Mouse (Mus musculus): ENCODE data around the gene Hipk3. TPM values are rescaled to one million over a fixed set of nuclear protein-coding genes. Genes with fewer than 3 reads are reported as not detected.

Gene Hipk3
- total RNA-seq (2017), result 48.7 to 59.8 TPM (median 57.8 TPM) in 3 replicates

DNA sequence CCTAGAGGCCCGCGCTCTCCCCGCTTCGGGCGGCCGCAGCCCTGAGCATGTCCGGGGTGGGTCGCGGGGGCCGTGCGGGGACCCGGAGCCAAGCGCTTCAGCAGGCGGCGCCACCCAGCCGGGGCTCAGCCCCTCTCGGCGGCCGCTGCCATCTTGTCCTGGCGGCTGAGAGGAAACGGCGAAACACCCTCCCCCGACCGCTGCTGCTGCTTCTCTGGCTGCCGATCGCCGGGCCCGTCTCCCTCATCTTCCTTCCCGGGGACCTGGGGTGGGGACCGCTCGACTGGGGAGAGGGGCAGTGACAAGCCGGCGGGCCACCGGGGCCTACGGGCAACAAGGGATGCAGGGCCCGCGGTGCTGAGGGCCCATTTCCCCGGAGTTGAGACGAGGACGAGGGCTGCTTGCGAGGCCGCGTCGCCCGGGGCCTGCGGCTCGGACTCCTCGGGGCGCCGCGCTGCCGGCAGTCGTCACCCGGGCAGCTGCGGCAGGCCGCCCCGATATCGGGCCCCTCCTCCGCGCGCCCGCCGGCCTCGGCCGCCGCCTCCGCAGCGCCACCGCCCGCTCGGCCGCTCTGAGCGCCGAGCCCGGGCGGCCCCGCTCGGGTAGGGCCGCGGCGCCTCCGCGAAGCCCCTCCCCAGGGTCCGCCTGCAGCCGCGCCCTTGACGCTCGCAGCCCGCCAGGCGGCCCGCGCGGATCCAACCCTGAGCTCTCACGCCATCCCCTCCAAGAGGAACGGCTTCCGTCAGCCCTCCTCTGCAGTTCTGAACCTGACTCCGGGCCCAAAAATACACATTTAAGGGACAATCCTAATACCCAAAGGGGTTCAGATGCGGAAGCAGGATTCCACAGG, at the start of gene Hipk3:
Gene Hipk3 (minus strand): TSS at position 496 of the 850 bp plus-strand sequence.
- ATAC-seq (replicated peaks; ENCODE audit: insufficient number of reproducible peaks, low FRiP score, low TSS enrichment, poor library complexity, severe bottlenecking), result peak; percentile 41; the same call in 1 of the 2 replicates

GRCm38 (mm10) chr2:104540286-104540685, 46.0 kb upstream of the Hipk3 start:
- ATAC-seq (replicated peaks; ENCODE audit: insufficient number of reproducible peaks, low FRiP score, low TSS enrichment, poor library complexity, severe bottlenecking), result no peak

GRCm38 (mm10) chr2:104534751-104535150, 40.5 kb upstream of the Hipk3 start:
- ATAC-seq (replicated peaks; ENCODE audit: insufficient number of reproducible peaks, low FRiP score, low TSS enrichment, poor library complexity, severe bottlenecking), result no peak

DNA sequence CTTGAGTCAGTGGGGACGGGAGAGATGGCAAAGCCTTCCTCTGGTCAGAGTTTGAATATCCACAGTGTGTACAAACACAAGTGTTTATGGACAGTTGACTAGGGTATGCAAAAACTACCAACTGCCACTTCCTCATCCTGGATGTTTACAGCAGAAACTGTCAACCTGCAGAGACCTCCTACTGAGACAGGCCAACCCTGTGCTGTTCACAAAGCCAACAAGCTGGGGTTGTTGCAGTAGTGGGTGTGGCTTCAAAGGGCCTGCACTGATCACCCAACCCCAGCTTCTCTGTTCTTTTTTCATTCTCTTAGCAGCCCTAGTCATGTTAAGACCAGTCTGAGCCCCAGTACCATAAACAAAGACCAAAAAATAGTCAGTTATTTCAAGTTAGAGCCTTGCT, 38.3 kb upstream of the Hipk3 start:
- no peak for ATAC-seq (replicated peaks; ENCODE audit: insufficient number of reproducible peaks, low FRiP score, low TSS enrichment, poor library complexity, severe bottlenecking)

GRCm38 (mm10) chr2:104526559-104526958, 32.3 kb upstream of the Hipk3 start:
- ATAC-seq (replicated peaks; ENCODE audit: insufficient number of reproducible peaks, low FRiP score, low TSS enrichment, poor library complexity, severe bottlenecking), result no peak

DNA sequence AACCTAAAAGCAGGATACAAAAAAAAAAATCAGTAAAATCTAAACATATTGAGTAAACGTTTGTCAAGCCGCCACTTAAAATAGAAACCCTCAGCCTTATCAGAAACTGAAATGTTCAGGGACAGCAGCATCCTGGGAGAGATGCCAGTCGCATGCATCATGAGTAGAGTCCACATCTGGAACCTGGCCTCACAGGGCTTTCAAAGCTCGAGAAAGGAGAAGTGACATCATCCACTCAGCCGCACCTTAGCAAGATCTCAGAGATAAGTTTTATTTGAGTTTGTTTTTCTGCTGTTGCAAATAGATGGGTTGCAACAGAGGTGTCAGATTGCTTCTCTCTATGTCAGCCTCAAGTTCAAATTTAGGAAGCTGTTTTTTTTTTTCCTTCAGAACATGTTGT, 31.3 kb upstream of the Hipk3 start:
- 0 out of 2 replicates have a peak, but pooled peaks have one; percentile 22 for ATAC-seq (replicated peaks; ENCODE audit: insufficient number of reproducible peaks, low FRiP score, low TSS enrichment, poor library complexity, severe bottlenecking)

DNA sequence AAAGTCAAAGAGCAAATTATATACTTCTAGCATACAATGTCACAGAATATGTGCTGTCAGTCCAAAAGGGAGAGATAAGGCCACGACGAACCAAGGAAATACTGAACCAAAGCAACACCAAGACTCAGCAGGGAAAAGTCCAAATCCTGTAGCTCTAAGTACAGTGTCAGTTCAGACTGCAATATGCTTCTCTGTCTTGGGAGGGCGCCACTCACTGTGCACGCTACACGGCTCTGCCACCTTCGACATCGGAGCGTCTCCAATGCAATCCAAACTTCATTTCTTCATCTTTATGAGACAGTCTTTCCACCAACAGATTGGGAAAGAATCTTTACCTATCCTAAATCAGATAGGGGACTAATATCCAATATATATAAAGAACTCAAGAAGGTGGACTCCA, 17.4 kb upstream of the Hipk3 start:
- ATAC-seq (replicated peaks; ENCODE audit: insufficient number of reproducible peaks, low FRiP score, low TSS enrichment, poor library complexity, severe bottlenecking), result no peak

DNA sequence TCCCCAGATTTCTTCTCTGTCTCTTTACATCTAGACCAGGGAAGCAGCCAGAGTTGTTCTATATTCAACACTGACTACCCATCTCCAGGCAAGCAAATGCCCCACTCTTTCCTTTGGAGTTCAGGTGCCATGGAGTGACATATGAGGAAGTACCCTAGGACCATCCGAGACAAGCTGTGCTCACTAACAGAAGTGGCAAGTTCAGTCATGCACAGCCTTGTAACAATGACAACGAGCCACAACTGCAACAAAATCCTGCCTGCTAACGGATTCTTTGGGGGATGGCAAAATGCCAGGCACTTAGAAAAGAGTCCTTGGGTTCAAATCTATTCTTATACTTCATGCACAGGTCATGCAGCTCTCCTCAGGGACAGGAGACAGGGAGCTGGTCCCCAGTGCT, 8.1 kb upstream of the Hipk3 start:
- ATAC-seq (replicated peaks; ENCODE audit: insufficient number of reproducible peaks, low FRiP score, low TSS enrichment, poor library complexity, severe bottlenecking), result no peak

DNA sequence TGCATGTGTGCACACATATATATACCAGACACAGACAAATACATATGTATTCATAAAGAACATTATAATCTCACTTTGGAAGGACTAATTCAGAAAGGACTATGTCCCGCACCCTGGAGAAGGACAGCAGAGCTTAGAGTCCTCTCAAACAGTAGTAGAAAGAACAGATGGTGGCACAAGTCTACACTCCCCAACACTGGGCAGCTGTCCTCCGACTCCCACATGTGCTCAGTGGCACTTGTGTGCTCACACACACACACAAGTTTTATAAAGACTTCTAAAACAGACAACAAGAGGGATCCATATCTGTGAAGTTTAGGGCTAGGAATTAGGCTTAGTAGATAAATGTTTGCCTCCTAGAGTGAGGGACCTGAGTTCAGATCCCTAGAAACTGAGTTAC, 6.8 kb upstream of the Hipk3 start:
- ATAC-seq (replicated peaks; ENCODE audit: insufficient number of reproducible peaks, low FRiP score, low TSS enrichment, poor library complexity, severe bottlenecking), result no peak

DNA sequence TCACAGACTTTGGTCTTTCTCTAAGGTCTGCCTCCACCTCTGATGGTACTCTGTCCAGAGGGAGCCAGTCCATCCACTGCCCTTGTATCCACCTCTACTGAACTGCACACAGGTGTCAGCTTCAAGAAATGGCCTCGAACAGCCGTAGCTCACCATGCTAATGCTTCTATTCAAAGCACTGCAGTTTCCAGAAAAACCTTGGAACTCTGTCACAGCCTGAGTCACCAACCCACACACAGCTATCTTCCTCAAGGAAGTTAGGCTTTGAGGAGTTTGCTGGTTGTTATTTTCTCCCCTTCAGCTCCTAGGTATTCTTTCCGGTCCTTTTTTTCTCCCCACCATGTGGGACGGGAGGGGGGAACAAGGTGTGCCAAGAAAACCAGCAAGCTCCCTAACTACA, 3.5 kb upstream of the Hipk3 start:
- no peak for ATAC-seq (replicated peaks; ENCODE audit: insufficient number of reproducible peaks, low FRiP score, low TSS enrichment, poor library complexity, severe bottlenecking)

DNA sequence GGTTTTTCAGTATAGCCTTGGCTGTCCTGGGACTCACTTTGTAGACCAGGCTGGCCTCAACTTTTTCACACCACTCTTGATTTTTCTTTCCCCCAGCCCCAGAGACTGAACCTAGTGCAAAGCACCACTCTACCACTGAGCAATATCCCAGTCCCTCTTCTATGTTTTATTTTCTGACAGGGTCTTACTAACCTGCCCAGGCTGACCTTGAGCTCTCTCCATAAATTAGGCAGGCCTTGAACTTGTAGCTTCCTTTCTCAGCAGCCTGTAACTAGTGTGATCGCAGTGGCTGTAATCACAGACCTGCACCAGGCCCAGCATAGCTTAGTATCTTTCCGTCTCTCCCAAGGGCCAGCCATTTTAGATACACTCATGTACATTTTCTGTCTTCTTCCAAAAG, 3.0 kb upstream of the Hipk3 start:
- ATAC-seq (replicated peaks; ENCODE audit: insufficient number of reproducible peaks, low FRiP score, low TSS enrichment, poor library complexity, severe bottlenecking), result no peak

DNA sequence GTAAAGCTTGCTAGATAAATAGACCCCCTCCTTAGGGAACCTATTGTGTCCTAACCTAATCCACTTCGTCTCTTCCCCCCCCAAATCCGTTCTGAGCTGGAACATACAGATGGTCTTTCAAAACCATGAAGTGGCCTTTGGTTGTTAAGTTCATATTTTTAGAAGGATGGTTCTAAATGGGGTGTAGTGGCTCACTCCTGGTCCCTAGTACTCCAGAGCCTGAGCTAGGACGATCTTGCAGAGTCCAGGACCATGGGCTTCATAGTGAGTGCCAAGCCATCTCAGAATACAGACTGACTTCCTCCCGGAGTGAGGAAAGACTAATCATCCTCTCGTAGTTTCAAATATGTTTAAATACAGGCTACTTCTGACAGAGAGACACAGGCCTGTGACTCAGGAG, 2.0 kb upstream of the Hipk3 start:
- ATAC-seq (replicated peaks; ENCODE audit: insufficient number of reproducible peaks, low FRiP score, low TSS enrichment, poor library complexity, severe bottlenecking), result no peak

- no peak for ATAC-seq (replicated peaks; ENCODE audit: insufficient number of reproducible peaks, low FRiP score, low TSS enrichment, poor library complexity, severe bottlenecking)
These were observed 547 bp upstream of the Hipk3 start for GRCm38 (mm10) chr2:104494801-104495185.

DNA sequence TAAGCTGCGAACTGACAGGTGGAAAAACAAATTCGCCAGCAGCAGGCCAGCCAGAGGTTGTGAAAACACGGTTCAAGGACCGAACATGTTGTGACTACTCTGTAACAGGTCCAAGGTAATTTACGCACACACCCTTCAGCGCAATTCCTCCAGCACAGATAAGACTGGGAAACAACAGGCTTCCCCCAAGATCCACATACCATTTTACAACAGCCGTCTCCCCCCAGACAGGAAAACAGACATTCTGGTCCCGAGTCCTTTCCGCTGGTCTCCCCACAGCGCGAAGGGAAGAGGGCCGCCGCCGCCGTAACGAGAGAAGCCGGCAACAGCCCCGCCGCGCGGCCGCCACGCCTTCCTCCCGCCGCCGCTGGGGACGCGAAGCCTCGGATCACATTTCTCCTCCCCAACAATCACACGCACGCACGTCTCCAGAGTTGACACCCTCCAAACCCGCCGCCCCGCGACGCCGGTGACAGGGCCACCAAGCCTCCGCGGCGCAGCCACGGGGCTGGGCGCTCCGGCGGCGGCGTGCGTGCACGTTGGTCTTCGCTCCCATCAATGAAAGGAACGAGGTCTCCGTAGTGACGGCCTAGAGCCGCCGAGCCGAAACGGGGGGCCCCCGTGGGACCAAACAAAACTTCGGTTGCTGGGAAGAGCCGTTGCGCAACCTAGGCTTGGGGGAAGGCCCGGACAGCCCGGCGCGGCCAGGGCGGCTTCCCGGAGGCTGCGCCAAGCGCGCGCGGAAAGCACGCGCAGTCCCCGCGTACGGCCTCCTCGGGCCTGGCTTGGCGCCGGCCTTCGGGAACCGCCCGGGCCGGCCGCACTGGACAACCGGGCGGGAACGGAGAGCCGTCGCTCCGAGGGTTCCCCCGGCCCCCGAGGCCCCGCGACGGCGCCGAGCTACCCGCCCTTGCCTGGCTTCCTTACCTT, 960 bp downstream of the Hipk3 start:
- ATAC-seq (replicated peaks; ENCODE audit: insufficient number of reproducible peaks, low FRiP score, low TSS enrichment, poor library complexity, severe bottlenecking), result peak; percentile 69

- ATAC-seq (replicated peaks; ENCODE audit: insufficient number of reproducible peaks, low FRiP score, low TSS enrichment, poor library complexity, severe bottlenecking), result no peak
These were observed 2.9 kb downstream of the Hipk3 start for GRCm38 (mm10) chr2:104491221-104491795.

- ATAC-seq (replicated peaks; ENCODE audit: insufficient number of reproducible peaks, low FRiP score, low TSS enrichment, poor library complexity, severe bottlenecking), result no peak
These were observed 3.5 kb downstream of the Hipk3 start for GRCm38 (mm10) chr2:104490761-104491160.

DNA sequence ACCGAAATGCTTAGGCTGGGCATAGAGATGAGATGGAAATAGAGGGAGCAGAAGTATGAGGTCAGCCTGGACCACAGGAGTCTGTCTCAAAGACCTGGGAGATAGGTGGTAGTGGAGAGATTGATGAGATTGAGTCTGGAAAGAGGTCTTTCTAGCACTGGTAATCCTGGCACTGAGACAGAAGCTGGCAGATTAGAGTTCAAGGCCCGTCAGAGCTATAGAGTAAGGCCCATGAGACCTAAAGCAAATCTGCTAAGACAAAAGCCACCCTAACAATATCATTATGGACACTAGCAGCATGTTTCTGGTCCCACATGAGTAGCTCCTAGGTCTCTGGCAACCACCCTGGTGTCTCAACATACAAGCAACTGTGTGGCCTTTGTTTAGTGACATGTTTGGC, 4.4 kb downstream of the Hipk3 start:
- no peak for ATAC-seq (replicated peaks; ENCODE audit: insufficient number of reproducible peaks, low FRiP score, low TSS enrichment, poor library complexity, severe bottlenecking)

GRCm38 (mm10) chr2:104484438-104484837, 9.8 kb downstream of the Hipk3 start:
- ATAC-seq (replicated peaks; ENCODE audit: insufficient number of reproducible peaks, low FRiP score, low TSS enrichment, poor library complexity, severe bottlenecking), result no peak

GRCm38 (mm10) chr2:104482156-104482555, 12.1 kb downstream of the Hipk3 start:
- ATAC-seq (replicated peaks; ENCODE audit: insufficient number of reproducible peaks, low FRiP score, low TSS enrichment, poor library complexity, severe bottlenecking), result no peak

Measured in monocyte, adult 5-6 weeks (primary cell).